Mouse (Mus musculus): ENCODE measurements at regions not wholly inside any gene's neighbourhood (a gene's known extent, or its start where the extent isn't known, plus 50 kb on each side); places are given as distances from the start of the nearest gene placed in this dataset.

DNA sequence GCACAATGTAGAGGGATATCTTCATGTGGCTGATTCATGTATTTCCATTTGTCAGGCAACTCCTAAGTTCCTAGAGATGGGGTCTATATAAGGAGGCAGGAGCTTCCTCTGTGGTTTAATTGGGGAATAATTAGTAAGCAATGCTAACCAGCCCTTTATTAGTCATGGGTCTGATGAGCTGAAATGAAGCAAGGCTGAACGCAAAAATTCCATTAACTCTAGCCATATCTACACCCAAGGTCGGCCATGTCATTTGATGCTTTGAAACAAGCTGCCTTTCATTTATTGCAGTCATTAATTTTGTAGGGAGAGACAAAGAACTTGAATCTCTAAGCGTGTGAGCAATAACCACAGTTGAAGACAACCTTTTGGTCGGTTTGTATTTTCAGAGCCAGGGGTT, 59.4 kb downstream of the Fam43a start:
- no peak for TF ChIP-seq CTCF (IDR thresholded peaks at IDR 0.05; ENCODE audit: low read depth)
- TF ChIP-seq EP300 (IDR thresholded peaks at IDR 0.05; ENCODE audit: low read depth): no peak

Data from liver, postnatal 0 days (tissue).